Mouse (Mus musculus): ENCODE data around the gene Tpx2. TPM values are rescaled to one million over a fixed set of nuclear protein-coding genes. Genes with fewer than 3 reads are reported as not detected.
A peak's percentile ranks its signal among the peaks of the same experiment; 100 is the strongest.

Gene Tpx2
- polyA plus RNA-seq (2015; fragmentation: Nextera tagmentation; extraction: Ambion mirVana) = 83.1 and 86.8 TPM in 2 replicates

DNA sequence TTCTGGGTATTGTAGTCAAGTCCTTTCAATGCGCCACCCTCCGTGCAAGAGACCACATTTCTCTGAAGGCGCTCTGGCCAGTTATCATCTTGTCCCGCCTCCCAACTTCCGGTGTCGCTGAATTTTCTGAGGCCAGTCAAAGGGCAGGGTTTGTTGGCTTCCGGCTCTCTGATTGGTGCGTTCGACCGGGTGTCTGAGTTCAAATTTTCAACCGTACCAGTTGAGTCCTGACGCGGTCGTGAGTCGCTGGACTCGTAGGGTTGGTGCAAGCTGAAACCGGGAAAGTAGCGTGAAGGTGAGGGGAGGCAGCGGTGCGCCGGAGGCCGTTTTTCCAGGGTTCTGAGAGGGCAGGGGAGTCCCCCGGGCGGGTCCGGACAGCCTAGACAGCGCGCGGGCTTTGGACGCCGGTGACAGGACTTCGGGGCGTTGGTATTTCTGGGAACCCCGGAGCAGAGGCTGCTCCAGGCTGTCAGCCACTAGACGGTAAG lies at the start of gene Tpx2:
Tpx2 (plus strand) TSS at position 150 of the 488 bp plus-strand sequence.
- no peaks in the 10 kb centered on the region for H3K27me3 ChIP-seq
- peak within 1 kb of the TSS; percentile 71 for H3K4me3 ChIP-seq
- no peaks in the 10 kb centered on the region for H3K9me3 ChIP-seq
- peak within 1 kb of the TSS; percentile 74 for H3K4me2 ChIP-seq (replicated peaks)
- peak within 1 kb of the TSS; percentile 79 for H3K9ac ChIP-seq
- H3K36me3 ChIP-seq = peaks cover 8% of the 10 kb centered on the region
- peaks cover 22% of the 10 kb centered on the region for H3K4me1 ChIP-seq
- H3K27ac ChIP-seq = peak within 1 kb of the TSS; percentile 76
- WGBS = under 1% methylated on average over 34 of the region's 34 CpGs
- ATAC-seq (ENCODE audit: low FRiP score, low read depth) = peak; percentile 99

DNA sequence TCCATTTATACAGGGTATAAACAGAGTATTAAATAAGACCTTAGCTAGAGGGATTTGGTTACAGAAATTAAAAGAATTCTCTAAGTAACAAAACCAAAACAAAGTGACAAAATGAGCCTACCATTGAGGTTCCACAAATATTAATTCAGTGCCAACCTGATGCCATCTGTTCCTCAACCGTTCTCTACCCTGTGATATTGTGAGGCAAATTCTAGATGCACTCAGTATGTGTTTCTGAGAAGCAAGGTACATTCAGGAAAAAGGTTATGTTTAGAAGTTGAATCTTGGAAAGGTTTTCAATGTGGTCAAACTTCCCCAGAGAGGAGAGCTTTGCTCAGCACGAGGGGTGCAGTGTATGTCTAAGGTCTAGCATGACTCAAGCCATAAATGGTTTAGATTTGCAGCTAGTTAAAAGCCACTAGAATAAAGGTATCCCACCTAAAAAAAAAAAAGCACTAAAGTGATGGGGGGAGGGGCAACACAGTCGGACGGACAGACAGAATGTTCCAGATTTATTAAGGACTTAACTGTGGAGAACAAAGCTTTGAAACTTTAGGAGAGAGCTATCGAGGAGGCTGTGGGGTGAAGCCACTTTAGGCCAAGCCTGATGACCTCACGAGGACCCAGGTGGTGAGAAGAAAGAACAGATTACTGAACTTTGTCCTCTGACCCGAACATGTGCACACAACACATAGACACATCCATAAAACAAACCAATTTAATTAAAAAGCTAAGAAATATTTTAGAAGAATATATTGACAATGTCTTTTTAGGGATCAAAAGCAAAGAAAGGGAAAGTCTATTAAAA lies 47.6 kb upstream of the Tpx2 start:
- WGBS = 51% methylated on average over 7 of the region's 7 CpGs

DNA sequence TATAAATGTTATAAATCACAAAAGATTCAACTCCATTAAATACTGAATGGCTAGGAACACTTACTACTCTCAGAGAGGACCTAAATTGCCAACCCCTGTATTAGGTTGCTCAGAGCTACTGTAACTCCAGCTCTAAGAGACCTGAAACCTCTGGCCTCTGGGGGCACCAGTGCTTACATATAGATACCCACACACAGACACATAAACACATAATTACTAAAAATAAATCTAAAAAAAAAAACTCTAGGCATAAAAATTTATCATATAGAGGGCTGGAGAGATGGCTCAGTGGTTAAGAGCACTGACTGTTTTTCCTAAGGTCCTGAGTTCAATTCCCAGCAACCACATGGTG lies 47.0 kb upstream of the Tpx2 start:
- Histone ChIP-seq H3K36me3 (no peaks in the 10 kb centered on the region), H3K27ac (no peak overlapping the region), H3K9me3 (no peaks in the 10 kb centered on the region), H3K4me3 (no peak overlapping the region), H3K9ac (no peak overlapping the region), H3K27me3 (no peaks in the 10 kb centered on the region), H3K4me2 (replicated peaks) (no peak overlapping the region), H3K4me1 (peaks cover 23% of the 10 kb centered on the region)
- no peak for ATAC-seq (ENCODE audit: low FRiP score, low read depth)

More for the DNA sequence above, 47.6 kb upstream of the Tpx2 start:
- Histone ChIP-seq H3K27me3 (no peaks in the 10 kb centered on the region), H3K27ac (no peak overlapping the region), H3K9me3 (no peaks in the 10 kb centered on the region), H3K4me3 (no peak overlapping the region), H3K4me1 (peaks cover 17% of the 10 kb centered on the region), H3K36me3 (no peaks in the 10 kb centered on the region), H3K9ac (no peak overlapping the region), H3K4me2 (replicated peaks) (no peak overlapping the region)
- no peak for ATAC-seq (ENCODE audit: low FRiP score, low read depth)

DNA sequence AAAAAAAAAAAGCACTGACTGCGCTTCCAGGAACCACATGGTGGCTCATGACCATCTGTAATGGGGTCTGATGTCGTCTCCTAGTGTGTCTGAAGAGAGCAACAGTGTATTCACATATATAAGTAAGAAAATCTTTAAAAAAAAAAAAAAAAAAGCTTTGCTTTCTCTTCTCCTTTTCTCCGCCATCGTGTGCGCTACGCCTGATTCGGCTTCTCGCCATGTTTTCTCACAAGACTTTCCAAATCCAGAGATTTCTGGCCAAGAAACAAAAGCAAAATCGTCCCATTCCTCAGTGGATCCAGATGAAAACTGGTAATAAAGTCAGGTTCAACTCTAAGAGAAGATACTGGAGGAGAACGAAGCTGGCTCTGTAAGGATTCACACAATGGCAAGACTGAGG lies 45.5 kb upstream of the Tpx2 start:
- Histone ChIP-seq H3K9me3 (no peaks in the 10 kb centered on the region), H3K9ac (no peak overlapping the region), H3K27ac (no peak overlapping the region), H3K27me3 (no peaks in the 10 kb centered on the region), H3K4me3 (no peak overlapping the region), H3K36me3 (peaks cover 8% of the 10 kb centered on the region; the same call in 1 of the 2 replicates), H3K4me2 (replicated peaks) (no peak overlapping the region), H3K4me1 (peaks cover 32% of the 10 kb centered on the region)
- ATAC-seq (ENCODE audit: low FRiP score, low read depth) = no peak
- 93% methylated on average over 10 of the region's 10 CpGs for WGBS

DNA sequence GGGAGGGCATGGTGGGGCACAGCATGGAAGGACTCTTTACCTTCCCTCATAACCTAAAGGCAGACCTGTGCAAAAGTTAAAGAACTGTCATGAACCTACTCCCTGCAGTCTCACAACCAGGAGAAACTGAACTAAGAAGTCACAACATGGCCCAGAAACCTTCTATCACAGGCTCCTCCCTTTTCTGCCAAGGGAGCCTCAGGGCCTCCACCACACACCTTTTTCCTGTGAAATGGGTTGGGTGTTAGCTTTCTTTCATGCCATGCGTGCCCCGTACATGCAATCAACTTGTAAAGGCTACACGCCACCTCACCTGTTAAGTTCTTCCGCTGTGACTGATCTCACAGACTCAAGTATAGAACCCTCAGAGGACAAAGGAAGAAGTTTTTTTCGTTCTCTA lies 44.7 kb upstream of the Tpx2 start:
- ATAC-seq (ENCODE audit: low FRiP score, low read depth) = no peak
- 80% methylated on average over 5 of the region's 5 CpGs for WGBS

DNA sequence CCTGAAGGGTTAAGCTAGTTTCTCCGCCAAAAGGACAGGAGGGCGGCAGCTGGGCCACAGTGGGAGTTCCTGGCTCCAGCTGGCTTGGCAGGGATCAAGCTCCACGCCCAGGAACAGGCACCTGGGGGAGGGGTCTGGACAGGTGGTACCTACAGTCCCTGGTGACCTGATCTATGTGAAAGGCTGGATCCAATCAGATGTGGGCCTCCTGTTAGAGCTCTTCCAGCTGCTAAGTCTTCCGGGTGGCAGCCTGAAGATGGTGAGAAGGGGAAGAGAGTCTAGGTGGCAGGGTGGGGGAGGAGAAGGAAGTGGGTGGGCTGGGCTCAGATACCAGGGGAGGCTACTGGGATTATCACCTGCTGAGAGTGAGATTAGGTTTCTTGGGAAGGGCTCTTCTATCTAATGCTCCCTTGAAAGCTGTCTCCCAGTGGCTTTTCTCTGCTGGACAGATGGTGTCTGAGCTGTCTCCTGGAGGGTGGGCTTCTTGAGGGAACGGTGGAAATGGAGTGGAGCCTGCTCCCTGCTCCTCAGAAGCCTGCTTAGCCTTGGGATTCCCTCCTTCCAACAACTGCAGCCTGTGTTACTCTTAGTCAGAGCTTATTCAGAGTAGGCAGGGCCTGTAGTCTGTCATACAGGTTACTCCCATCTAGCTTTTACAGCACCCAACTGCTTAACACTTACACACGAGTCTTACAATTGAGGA lies 43.2 kb upstream of the Tpx2 start:
- 2% methylated on average over 6 of the region's 6 CpGs for WGBS
- 0 out of 2 replicates have a peak overlapping the region, but pooled peaks have one; percentile 1 for H3K4me2 ChIP-seq (replicated peaks)

More for the DNA sequence above, 44.7 kb upstream of the Tpx2 start:
- Histone ChIP-seq H3K36me3 (peaks cover 9% of the 10 kb centered on the region; the same call in 1 of the 2 replicates), H3K4me2 (replicated peaks) (no peak overlapping the region), H3K9ac (no peak overlapping the region), H3K27ac (no peak overlapping the region), H3K9me3 (no peaks in the 10 kb centered on the region), H3K4me1 (peaks cover 32% of the 10 kb centered on the region), H3K4me3 (no peak overlapping the region), H3K27me3 (no peaks in the 10 kb centered on the region)

DNA sequence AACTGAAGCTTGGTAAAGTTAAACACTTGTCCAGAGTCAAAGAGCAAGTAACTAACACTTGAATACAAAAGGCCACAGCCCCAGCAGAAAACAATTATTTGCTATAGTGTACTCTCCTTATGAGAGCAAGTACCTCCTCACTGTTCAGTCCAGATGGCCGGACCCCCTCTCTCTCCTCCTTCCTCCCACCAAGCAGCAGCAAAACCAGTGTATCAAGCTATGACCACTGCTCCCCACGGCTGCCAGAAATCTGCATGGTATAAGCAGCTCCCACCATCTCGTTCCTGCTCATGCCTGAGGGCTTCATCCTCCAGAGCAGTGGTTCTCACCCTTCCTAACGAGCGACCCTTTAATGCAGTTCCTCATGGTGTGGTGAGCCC lies 42.7 kb upstream of the Tpx2 start:
- no peak for ATAC-seq (ENCODE audit: low FRiP score, low read depth)
- H3K9ac ChIP-seq = no peak overlapping the region
- 27% methylated on average over 5 of the region's 5 CpGs for WGBS

More for the DNA sequence above, 43.2 kb upstream of the Tpx2 start:
- no peak overlapping the region for H3K9ac ChIP-seq
- H3K9me3 ChIP-seq = no peaks in the 10 kb centered on the region
- no peaks in the 10 kb centered on the region for H3K27me3 ChIP-seq
- ATAC-seq (ENCODE audit: low FRiP score, low read depth) = peak; percentile 75; the same call in 1 of the 2 replicates
- peaks cover 32% of the 10 kb centered on the region for H3K4me1 ChIP-seq
- no peak overlapping the region for H3K4me3 ChIP-seq
- peaks cover 15% of the 10 kb centered on the region; the same call in 1 of the 2 replicates for H3K36me3 ChIP-seq
- peak overlapping the region; percentile 52; the same call in 1 of the 2 replicates for H3K27ac ChIP-seq

DNA sequence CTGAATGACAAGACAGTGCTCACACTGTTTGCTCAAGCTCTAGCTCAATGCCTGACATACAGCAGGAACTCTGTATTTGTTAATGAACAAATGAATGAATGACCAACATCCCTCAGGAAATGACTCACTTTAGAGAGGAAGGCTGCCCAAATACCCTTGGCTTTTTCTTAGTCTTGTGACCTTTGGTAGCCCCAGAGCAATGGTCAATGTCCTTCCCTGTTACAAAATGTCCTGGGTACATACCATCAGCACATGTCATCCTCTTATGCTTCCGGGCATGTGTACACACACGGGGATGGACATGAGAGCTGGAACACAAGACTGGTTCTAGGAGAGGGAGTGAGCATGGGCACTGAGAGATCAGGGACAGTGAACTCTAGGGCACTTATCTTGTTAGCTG lies 41.7 kb upstream of the Tpx2 start:
- Histone ChIP-seq H3K4me2 (replicated peaks) (no peak overlapping the region), H3K27me3 (no peaks in the 10 kb centered on the region), H3K27ac (peak overlapping the region; percentile 52; the same call in 1 of the 2 replicates), H3K9ac (no peak overlapping the region), H3K9me3 (no peaks in the 10 kb centered on the region), H3K4me1 (peaks cover 32% of the 10 kb centered on the region), H3K36me3 (peaks cover 15% of the 10 kb centered on the region; the same call in 1 of the 2 replicates), H3K4me3 (no peak overlapping the region)
- 82% methylated on average over 2 of the region's 2 CpGs for WGBS
- ATAC-seq (ENCODE audit: low FRiP score, low read depth) = no peak

More for the DNA sequence above, 42.7 kb upstream of the Tpx2 start:
- Histone ChIP-seq H3K9me3 (no peaks in the 10 kb centered on the region), H3K4me1 (peaks cover 31% of the 10 kb centered on the region), H3K27ac (peak overlapping the region; percentile 52; the same call in 1 of the 2 replicates), H3K4me2 (replicated peaks) (no peak overlapping the region), H3K27me3 (no peaks in the 10 kb centered on the region), H3K4me3 (no peak overlapping the region), H3K36me3 (peaks cover 15% of the 10 kb centered on the region; the same call in 1 of the 2 replicates)

DNA sequence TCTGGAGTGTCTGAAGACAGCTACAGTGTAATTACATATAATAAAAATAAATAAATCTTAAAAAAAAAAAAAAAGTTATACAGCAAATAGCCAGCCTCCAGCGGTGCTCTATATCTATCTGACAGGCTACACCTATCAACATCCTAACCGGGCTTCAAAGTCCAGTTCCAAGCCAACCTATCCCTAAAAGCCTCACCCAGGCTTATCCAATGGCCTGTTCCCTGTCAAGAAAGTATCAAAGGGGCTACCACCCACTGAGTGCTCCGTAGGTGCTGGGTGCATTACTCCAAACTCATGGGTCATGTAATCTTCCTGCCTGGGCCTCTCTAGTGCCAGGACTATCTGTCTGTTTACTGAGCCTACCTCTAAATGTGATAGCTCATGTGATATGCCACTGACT lies 39.6 kb upstream of the Tpx2 start:
- H3K27me3 ChIP-seq = no peaks in the 10 kb centered on the region
- no peak for ATAC-seq (ENCODE audit: low FRiP score, low read depth)
- H3K4me3 ChIP-seq = no peak overlapping the region
- no peak overlapping the region for H3K27ac ChIP-seq
- no peak overlapping the region for H3K4me2 ChIP-seq (replicated peaks)
- peaks cover 15% of the 10 kb centered on the region; the same call in 1 of the 2 replicates for H3K36me3 ChIP-seq
- no peak overlapping the region for H3K9ac ChIP-seq
- H3K4me1 ChIP-seq = peaks cover 46% of the 10 kb centered on the region
- WGBS = 85% methylated on average over 3 of the region's 3 CpGs
- no peaks in the 10 kb centered on the region for H3K9me3 ChIP-seq

DNA sequence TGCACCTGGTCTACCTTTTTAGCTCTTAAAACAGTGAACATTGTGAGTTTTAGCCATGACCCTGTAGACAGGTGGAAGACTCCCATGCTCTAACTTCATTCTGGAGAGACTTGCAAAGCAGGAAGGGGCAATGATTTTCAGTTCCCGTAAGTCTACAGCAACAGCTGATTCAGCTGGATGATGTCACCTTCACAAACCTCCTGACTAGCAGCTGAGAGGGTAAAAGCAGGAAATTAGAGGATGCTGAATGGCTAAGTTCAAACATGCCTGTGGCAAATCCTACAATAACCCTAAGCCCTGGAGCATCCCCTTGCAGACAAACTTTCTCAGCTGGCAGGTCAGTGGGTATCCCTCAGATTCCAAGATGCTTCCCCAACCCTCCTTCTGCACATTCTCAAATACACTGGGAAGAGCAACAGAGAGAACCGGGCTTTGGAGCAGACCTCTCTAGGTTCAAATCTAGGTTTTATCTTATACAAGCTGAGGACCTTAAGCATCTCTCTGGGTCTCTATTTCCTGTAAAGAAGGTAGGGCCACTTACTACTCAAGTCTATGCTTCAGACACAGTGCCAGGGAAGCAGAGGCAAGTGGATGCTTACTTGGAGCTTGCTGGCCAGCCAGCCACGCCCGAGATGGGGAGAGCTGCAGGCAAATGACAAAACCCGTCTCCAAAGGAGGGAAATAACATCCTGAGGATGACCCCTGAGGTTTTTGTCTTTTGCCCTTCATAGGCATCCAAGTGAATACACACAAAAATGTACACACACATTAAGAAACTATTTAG lies 37.4 kb upstream of the Tpx2 start:
- H3K9me3 ChIP-seq = no peaks in the 10 kb centered on the region
- H3K4me3 ChIP-seq = no peak overlapping the region
- H3K4me2 ChIP-seq (replicated peaks) = no peak overlapping the region
- H3K27me3 ChIP-seq = no peaks in the 10 kb centered on the region
- 80% methylated on average over 5 of the region's 5 CpGs for WGBS
- H3K9ac ChIP-seq = no peak overlapping the region
- ATAC-seq (ENCODE audit: low FRiP score, low read depth) = no peak
- peaks cover 31% of the 10 kb centered on the region for H3K4me1 ChIP-seq
- no peak overlapping the region for H3K27ac ChIP-seq
- H3K36me3 ChIP-seq = peaks cover 15% of the 10 kb centered on the region; the same call in 1 of the 2 replicates

DNA sequence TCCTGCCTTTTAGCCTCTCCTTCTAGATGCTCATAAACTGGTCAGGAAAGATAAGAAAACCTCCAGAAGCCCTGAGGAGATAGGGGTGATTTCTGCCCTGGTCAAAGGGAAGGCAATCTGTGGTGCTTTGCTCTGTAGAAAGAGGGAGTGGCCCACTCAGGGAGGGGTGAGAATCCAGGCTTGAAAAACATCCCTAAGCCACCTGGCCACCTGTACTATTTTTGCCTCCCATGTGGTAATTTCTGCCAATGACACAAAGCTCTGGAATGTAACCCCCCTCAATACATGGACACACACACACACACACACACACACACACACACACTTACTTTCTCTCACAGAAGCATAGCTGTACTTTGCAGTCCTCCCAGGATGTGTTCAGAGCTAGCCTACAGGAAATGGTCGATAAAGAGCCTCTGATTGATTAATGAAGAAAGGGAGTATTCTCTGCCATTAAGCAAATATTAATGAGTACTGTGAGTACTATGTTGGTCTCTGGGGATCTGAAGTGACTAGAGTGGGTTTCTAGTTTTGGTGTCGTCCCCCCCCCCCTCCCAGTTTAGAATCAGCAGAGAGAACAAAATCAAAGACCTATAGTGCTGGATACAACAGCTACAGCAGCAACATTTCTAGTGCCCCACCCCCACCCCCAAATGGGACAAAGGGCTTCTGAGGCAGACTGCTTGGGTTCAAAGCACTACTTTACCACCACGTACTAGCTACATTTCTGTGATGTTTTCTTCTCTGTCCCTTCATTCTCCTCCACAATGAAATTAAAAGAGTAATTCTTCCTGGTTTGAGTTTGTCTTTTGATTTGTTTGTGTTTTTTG lies 36.2 kb upstream of the Tpx2 start:
- Histone ChIP-seq H3K4me1 (peaks cover 26% of the 10 kb centered on the region), H3K9me3 (no peaks in the 10 kb centered on the region), H3K4me2 (replicated peaks) (no peak overlapping the region), H3K4me3 (no peak overlapping the region), H3K36me3 (peaks cover 11% of the 10 kb centered on the region; the same call in 1 of the 2 replicates), H3K27me3 (no peaks in the 10 kb centered on the region), H3K27ac (no peak overlapping the region), H3K9ac (no peak overlapping the region)
- 50% methylated on average over 3 of the region's 3 CpGs for WGBS
- ATAC-seq (ENCODE audit: low FRiP score, low read depth) = no peak

Measured in limb, embryonic 13.5 days (tissue).